Mouse (Mus musculus) naive thymus-derived CD4-positive, alpha-beta T cell, adult 2 months (primary cell): ENCODE data around the gene Cmtm8.

Experiments
- DNase-seq: peaks from one replicate; pipeline ENCODE4 v3.0.0-alpha.2; 2011; ENCODE audit warnings: low read depth

Cmtm8 gene

DNA sequence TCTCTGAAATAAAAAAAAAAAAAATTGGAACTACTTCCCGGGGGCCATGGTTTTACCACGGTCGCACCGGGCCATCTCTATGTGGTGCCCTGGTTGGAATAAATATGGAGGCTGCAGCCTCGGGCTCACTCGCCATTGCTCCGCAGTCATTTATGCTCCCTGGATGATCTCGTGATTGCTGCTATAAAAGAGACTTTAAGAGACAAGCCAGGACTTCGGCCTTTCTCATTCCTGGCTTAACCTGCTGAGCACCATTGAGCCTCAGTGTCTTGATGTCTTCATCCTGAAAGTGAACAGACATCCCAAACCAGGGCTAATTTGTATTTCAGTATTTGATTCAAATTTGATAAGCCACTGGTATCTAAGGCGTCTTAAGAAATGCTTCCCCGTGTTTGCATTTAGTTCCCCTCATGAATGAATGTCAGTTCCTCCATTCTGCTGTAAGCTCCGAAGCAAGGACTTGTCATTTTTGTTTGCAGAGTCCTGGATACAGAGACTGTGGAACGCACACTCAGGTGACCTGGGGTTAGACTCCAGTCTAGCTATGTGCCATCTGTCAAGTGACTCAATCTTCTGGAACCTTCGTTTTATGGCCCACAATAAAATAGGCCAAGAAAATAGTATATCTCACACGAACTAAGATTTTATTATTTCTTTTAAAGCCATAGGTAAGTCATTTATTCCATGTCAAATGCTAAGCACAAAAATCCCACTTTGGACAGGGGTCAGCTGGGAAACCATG is 22.2 kb downstream of the Cmtm8 start:
- no peak for DNase-seq

DNA sequence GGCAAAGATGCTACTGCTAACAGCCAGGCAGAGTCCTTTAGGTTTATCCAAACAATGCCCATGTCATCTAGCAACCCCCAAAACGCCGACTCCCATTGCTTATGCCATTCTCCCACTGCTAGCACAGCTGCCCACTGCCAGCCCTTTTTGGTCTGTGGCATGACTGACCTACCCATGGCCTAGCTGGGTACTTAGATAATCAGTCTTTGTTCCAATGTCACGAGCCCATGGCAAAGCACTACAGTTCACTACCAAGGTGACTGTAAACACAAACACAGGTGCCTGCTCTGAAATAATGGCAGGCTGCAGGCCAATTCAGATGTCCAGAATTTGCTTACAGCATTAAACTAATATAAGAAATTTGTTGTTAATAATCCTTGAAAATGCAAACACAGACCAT is 25.0 kb downstream of the Cmtm8 start:
- no peak for DNase-seq

DNA sequence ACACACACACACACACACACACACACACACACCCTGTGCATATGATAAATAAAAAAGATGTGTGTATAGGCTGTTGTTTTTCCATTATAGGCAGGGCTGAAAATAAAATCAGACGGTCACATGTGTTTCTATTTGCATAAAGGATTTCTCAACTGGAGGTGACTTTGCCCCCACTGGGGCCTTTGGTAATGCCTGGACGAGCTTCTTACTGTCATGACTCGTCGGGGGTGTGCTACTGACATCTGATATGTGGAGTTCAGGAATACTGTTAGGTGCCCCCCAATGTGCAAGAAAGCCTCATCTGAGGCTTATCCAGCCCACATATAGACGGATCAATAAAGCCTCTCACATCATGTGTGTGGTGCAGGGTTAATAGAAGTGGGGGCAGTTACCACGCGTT is 26.9 kb downstream of the Cmtm8 start:
- no peak for DNase-seq

DNA sequence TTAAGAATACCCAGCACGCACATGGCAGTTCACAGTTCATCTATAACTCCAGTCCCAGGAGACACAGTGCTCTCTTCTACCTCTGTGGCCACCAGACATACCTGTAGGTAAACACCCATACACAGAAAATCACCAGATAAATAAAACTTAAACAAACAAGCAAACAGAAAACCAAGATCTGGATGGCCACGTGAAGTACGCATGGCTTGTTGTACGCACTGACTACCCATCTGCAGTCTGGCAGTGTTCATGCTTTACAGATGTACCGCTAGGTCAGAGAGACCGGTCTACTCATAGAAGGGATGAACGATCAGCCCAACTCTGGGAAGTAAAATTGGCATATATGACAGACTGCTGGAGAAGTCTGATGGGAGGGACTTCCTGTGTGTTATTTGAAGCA is 27.8 kb downstream of the Cmtm8 start:
- DNase-seq, result no peak

DNA sequence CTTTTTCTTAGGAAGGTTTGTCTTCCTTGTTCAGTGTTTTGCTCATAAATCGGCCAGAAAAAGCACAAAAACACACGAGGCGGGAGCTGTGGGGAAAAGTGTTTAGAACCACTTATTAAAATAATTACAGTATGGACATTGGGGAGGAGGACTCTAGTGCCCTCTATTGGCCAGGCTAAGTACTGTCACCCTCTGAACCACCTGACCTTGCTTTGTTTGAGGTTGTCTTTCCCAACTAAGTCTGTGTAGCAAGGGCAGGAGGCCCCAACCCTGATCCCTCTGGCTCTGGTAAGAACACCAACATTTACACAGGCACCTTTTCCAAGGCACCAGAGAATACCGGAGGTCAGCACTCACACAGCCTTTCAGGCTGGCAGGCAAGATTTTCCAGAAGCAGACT is 28.6 kb downstream of the Cmtm8 start:
- DNase-seq, result peak; percentile 83

DNA sequence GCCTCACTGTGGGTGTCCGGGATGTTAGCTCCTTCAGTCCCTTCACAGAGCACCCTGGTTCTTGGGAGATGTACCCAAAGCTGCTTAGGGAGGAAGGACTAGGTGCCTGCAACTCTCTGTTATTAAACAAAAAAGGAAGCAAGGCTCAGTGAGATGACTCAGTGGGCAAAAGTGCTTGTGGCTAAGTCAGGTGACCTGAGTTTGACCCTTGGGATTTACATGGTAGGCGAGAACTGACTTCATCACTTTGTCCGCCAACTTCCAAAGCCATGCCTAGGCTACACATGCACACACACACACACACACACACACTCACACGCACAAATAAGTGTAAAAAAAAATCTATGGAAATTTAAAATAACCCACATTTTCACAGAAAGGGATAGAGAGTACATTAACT is 32.0 kb downstream of the Cmtm8 start:
- no peak for DNase-seq

DNA sequence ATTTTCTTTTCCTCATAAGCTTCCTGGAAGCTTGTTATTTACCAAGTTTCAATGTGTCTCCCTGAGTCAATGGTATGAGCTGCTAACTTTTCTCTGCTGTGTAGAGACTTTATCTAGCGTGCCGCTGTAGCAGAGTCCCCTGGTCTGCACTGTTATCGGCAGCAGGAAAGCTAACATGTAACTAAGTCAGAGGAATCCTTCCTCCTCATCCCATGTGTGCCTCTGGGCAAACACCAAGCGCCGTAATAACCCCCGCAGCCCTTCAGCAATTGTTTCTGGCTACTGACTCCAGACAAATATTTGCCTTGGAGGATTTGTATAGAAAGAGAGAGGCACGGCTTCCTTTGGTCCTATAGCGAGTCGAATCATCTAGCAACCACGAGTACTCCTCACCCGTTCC is 33.1 kb downstream of the Cmtm8 start:
- no peak for DNase-seq

DNA sequence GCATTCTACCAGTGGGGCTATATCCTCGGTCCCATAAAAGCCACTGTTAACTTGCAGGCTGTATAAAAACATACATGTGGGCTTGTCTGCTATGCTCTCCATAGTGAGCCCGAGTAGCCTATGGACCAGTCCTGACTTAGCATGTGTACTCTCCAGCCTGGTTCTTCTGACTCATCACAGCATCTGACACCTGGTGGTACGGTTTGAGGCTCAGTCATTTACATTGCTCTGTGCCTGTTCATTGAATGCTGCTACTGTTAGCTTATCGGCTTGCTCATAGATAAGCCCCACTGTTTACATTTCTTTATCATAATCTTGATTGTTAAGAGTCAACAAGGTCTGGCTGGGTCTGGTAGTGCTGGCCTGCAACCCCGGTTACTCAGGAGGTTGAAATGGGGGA is 35.3 kb downstream of the Cmtm8 start:
- DNase-seq, result no peak

DNA sequence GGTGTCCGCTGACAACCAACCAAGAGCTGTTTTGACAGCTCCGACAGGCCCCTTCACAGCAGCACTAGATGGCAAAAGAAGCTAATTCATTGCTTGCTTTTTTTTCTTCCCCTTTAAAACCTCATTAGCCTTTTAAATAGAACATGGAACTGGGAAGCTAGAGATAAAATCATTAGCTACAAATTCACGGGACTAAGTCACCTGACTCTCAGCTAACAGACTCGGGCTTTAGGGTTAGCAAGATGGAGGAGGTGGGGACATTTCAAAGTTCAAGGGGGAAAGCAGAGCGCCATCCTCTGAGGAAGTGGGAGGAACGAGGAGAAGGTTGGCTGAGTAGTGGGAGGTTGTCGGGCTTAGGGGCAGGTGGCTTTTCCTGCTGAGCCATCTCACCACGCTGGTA is 36.7 kb downstream of the Cmtm8 start:
- DNase-seq, result no peak

DNA sequence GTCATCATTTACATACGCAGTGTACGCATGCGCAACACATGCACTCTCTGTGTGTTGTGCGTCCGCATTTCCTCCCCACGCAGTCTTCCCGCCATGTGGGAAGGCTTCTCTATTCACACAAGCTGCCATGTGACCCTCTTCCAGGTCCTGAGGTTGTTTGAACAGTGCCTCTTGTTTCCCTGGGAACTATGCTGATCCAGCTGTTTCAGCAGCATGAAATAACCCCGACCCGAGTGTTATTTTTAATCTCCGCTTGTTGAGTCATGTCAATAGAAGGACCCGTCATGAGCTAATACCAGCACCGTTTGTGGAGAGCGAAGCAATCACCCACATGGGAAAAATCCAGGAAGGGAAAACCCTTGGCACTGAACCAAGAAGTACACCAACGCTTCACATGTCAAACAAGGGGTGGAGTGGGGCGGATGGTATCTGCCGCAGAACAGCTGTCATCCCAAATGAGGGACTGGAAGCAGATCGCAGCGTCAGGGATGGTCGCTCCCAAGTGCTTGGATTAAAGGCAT is 38.7 kb downstream of the Cmtm8 start:
- no peak for DNase-seq

DNA sequence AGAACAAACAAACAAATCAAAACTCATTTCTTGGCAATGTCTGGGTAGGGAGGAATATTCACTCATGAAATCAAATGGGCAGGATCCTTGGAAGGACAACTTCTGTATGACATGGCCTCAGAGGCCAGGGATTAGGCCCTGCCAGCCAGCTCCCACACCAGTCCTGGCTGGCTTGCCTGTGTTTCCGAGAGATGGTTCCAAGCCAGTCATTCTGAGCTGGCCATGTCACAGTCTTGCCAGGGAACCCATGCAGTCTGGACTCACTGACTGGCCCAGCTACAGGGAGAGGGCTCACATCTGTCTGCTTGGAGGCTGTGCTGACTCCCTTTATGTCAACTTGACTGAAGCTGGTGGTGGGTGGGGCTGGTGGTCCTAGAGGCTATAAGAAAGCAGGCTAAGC is 41.8 kb downstream of the Cmtm8 start:
- DNase-seq, result no peak

DNA sequence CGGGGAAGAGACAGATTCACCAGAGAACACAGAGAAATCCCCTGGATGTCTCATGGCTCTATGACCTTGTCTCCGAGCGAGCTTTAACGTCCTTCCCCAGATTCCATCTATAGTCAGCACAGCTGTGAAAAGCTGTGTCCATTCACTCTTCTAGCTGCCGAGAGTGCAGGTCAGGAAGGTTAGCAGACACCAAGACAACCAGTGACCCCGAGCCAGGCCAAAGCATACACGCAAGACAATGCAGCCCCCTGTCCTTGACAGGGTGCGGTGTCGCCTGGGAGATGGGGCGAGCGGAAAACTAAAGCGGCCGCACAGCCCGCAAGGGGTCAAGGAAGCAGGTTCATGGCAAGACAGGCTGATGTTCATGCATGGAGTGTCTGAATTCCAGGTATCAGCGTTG is 42.7 kb downstream of the Cmtm8 start:
- DNase-seq, result no peak

DNA sequence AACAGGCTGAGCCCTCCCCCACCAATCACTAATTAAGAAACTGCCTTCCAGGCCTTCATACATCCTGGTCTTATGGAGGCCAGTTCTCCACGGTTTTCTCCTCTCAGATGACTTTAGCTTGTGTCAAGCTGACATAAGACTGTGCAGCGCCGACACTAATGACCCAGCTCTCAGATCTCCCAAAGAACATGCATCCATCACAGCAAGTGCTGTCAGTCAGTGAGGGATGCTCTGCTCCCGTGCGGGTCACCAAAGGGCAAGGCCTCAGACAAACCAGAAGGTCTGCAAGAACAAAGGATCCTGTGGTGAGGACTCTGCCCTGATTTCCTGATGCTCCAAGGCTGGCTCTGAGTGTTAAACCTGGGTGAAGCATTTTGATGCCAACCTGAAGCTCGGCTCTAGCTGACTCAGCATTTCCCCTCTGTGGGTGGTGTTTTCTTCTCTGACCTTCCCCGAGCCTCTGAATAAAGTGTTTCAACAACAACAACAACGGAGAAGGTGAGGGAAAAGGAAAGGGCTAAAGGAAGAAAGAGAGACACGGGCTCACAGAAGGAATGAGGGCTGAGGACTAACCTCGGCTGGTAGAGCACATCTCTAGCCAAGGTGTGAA is 44.4 kb downstream of the Cmtm8 start:
- DNase-seq, result no peak

DNA sequence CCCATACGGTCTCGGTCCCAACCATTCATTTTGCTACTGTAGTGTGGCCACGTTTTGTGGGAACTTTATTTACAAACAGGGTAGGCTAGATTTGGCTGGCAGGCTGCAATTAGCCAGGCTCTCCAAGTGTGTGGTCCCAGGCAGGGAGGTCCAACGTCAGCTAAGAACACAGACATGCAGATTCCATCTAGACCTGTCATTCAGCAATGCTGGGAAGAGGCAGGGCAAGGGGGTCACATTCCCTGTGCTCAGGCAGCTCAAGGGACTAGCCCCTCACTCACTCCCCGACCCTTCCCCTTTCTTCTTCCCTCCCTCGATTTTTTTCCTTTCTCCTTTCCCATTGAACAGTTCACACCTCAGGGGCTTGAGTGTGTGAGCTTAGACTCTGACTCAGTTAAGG is 45.1 kb downstream of the Cmtm8 start:
- no peak for DNase-seq

DNA sequence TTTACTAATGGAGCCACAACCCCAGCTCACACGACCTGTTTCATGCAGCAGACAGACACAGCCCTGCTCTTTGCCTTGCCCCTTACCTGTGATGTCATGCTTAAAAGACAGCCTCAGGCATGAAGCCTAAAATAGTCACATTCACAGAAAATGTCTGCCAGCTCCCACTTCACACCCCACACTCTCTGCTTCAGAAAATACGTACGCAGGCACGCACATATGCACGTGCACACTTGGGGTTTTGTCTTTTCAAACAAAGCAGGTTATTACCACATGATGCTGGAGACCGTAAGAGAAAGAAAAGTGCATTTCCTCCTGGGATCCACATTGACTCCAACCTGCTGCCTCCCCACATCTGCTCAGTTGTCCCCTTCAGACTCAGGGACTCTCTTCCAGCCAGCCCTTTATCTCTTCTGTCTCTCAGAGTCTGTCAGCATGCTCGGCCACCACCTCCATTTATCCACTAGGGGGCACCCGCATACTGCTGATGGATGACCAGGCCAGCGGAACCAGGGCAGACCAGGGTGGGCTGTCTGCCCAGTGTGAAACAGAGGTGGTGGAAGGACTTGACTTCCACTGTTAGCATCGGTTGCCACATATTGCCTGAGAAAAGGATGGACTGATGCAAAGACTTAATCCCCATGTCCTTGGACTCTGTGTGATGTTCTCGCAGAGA is 46.5 kb downstream of the Cmtm8 start:
- peak; percentile 84 for DNase-seq

DNA sequence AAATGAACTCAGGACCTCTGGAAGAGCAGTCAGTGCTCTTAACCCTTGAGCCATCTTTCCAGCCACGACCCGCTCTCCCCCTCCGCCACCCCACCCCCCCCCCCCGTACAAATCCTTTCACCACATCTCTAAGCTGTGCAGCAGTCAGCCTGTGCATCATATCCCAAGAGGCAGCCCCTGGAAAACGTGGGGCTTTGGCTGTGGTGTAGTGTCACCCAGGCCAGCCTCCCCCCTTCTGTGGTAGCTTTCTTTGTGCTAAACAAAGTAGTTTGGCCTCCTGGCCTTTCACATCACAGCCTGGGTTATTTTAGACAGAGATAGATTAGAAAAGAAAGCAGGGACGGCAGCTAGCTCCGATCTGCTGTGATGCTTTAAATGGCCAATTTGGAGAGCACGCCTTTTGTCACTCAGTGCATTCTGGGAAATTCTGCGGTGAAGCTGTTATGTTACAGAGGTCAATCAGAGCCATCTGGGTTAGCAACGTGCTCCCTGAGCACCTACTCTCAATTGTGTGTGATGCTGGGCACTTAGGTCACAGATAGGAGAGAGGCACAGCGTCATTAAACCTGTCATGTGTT is 47.4 kb downstream of the Cmtm8 start:
- no peak for DNase-seq

DNA sequence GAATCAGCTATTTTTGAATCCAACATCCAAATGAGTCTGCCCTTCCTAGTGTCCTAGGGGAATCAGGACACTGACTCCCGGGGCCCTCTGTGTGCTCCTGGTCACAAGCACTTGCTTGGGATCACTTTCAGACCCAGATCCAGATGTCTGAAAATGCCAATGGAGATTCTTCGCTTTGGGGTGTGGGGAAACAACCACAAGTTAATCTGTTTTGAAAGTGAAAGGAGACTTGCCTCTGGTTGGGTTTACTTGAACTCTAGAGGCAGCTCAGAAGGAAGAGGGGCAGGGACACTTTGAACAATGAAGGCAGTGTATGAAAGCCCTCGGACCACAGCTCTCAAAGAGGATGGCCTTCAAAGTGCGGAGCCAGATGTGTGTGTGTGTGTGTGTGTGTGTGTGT is 49.5 kb downstream of the Cmtm8 start:
- DNase-seq, result peak; percentile 61

DNA sequence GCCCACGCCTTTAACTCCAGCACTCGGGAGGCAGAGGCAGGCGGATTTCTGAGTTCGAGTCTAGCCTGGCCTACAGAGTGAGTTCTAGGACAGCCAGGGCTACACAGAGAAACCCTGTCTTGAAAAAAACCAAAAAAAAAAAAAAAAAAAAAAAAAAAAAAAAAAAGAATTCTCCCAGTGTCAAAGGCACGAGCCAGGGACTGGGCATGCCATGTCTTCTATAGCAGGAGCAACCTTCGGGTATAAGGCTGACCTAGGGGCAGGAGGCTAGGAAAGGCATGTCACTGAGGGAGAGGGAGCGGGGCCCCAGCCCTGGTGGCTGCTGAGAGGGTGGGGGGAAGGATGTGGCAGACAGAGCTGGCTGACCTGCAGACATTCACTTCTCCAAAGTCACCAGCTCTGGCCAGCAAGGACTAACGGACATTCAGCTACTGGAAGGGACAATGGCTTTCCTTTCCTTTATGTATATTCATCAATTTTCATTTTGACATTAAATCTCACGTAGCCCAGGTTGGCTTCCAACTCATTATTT is 50.1 kb downstream of the Cmtm8 start:
- DNase-seq, result no peak

DNA sequence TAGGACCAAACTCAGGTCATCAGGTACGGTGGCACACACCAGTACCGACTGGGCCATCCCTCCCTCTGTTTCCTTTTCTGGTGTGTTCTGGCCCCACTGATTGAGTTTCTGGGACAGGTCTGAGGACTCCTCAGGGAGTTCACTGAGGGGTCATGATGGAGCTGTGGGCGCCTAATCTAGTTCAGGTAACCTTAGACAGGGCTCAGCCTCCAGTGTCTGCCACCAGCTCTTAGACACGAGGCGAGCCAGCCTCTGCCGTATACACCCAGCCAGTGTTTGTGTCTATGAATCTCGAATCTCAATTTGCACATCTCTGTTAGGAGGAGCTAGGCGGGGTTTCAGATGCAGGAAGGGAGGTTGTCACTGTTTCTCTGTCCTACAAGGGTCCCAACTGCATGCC is 54.0 kb downstream of the Cmtm8 start:
- DNase-seq, result no peak

DNA sequence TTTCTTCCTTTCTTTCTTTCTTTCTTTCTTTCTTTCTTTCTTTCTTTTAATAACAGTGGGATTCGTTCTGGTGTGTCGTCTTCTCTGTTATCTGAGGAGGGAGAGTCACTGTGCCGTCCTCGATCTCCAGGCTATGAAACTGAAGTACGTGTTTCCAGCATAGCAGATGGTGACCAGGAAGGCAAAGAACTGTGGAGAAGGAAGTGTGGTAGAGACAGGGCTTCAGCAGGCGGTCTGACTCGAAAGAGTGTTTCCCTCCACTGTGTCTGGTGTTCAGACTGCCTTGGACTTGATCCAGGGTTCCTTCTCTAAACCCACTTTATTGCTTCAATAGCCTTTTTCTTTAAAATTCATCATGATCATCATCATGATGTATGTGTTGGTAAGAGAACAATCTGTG is 54.4 kb downstream of the Cmtm8 start:
- no peak for DNase-seq

DNA sequence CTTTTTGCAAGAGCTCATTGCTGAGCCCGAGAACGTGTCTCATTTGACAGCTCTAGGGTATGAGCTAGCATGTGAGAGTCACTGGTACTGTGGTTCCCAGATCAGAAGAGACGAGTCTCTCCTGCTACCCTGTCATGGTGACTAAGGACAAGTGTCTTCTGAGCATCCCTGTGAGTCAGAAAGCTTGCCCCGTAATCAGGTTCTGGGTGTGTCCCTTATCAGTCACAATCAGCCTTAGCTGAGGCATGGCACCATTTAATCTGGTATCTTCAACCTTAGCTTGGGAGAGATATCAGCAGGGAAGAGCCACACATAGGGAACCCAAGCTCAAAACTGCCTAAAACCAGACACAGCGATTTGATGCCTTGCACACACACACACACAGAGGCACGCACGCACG is 55.3 kb downstream of the Cmtm8 start:
- no peak for DNase-seq

DNA sequence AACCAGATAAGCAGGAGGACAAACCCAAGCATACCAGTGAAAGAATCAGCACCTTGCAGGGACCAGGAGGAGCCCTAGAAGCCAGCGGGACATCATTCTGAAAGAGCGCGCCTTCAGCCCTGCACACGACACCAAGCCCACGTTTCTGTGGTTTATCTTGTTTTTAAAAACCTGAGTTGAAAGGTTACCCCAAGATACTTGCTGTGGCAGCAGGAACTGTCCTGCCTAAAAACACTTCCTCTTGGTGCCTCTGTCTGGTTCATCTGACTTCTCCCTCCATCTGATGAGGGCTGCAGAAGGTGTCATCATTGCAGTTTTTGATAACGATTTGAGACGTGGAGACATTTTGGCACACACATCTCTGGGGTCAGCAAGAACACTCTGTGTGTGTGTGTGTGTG is 56.2 kb downstream of the Cmtm8 start:
- peak; percentile 75 for DNase-seq

DNA sequence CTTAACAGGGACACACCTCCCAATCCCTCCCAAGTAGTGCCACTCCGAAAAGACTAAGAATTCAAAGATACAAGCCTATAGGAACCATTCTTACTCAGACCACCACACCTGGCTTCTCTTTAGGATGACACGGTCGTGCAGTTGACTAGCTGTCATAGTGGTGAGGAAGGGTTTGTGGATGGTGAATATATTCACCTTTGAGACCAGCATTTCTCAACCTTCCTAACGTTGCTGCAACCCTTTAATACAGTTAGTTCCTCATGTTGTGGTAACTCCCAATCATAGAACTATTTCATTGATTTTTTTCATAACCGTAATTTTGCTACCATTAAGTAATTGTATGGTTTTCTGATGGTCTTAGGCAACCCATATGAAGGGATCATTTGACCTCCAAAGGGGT is 56.8 kb downstream of the Cmtm8 start:
- DNase-seq, result no peak
